Mouse (Mus musculus): ENCODE data around the gene Snrpa1.
"Not testable (repeated sequence)": the region's sequence is repeated elsewhere in the genome, so short reads cannot be mapped to it uniquely, and the experiment has no call there.

The Snrpa1 gene

GRCm38 (mm10) chr7:66058703-66059102, at the start of gene Snrpa1:
Gene Snrpa1 (plus strand): TSS chr7:66059003.
- no peak for ATAC-seq (ENCODE audit: low TSS enrichment)

DNA sequence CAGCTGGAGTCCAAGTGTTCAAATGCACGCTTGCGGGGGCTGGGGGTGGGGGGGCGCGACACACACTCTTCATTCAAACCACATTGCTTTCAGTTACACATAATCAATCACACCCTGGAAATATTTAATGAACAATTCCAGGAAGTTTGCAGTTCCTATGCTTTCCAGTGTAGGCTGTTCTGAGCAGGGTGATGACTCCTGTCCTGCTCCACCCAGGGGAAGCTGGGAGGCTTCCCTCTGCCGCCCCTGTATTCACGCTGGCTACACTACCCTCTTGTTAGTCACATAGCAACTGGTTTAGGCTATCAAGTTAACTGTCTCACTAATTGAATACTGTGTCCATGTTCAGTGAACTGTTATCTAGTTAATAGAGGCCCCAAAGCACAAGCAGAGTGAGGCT, 48.3 kb upstream of the Snrpa1 start:
- no peak for ATAC-seq (ENCODE audit: low TSS enrichment)

GRCm38 (mm10) chr7:66027747-66028146, 31.1 kb upstream of the Snrpa1 start:
- peak; percentile 70 for ATAC-seq (ENCODE audit: low TSS enrichment)

DNA sequence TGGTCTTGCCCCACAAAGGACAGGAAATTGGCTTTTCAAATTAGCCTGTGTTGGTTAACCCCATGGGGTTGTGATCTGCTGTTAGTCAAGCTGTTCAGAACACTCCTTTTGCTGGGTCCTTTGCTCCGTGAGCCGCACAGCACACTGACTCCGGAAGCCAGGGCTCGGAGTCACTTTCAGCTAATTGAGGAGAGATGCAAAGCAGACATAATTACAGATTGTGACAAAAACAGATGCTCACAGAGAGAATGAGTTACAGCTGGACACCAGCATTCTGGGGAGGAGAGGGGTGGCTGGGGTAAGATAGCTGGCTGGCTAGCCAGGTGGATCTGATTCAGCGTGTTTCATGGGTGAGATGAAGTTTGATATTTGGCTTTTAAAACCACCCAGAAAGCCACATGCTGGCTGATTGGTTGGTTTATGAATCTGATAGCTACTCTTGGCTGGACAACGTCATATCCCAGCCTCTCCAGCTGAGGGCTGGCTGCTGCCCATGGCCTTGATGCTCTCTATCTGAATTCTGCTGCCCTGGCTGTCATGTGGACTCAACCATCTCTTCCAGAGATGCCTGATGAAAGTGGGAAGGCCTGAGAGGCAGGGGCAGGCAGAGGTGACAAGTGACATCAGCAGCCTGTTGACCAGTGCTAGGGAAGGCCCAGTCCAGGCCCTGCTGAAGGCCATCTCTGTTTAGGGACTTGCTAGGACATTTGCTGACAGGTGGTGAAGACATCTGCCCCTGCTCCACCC, 29.9 kb upstream of the Snrpa1 start:
- no peak for ATAC-seq (ENCODE audit: low TSS enrichment)

DNA sequence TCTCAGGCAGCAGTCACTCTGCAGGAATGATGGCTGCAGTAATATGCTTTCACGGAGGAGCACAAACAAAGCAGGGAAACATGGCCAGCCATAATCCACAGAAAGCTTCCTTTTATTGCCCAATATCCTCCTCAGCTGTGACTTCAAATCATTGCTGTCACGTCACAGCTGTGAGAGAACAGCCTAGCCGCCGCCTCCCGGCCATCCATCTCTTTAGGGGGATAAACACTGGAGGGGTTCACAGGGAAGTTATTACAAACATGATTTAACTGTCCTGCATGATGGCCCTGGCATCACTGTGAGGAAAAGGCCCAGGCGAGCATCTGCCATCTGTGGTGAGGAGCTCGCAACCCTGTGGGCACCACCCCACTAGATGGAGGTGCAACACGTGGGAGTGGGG, 22.0 kb upstream of the Snrpa1 start:
- no peak for ATAC-seq (ENCODE audit: low TSS enrichment)

DNA sequence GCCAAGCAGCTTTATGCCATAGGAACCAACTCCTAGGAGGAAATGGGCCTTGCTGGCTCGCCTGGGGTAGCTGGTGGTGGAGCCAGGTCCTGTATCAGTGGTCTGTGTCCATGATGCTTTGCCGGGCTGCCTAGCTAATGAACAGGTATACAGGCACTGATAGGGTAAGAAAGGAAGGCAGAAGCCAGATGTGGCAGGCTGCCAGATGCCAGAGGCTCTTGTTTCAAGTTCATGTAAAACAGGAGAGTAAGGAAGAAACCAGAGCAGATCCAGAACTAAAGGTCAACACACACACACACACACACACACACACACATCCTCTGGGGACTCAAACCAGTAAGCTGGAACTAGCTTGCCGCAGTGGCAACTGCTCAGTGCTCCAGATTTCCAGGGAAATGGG, 20.5 kb upstream of the Snrpa1 start:
- no peak for ATAC-seq (ENCODE audit: low TSS enrichment)

DNA sequence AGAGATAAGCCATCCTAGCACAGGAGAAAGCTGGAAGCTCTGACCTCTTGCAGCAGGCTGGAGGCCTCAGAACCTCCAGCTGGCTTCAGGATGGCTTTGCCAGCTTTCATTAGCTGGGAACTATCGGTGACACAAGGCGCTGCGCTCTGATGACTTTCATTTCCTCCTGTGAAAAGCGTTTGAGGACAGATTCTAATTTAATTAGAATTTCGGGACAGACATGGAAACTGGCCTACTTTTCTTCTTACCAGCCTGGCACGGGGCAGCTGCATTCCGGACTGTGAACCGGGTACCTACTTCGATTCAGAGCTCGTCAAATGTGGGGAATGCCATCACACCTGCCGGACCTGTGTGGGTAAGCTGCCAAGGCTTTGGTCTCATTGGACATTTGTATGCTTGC, 20.1 kb upstream of the Snrpa1 start:
- ATAC-seq (ENCODE audit: low TSS enrichment) = no peak

GRCm38 (mm10) chr7:66040026-66040814, 18.6 kb upstream of the Snrpa1 start:
- no peak for ATAC-seq (ENCODE audit: low TSS enrichment)

DNA sequence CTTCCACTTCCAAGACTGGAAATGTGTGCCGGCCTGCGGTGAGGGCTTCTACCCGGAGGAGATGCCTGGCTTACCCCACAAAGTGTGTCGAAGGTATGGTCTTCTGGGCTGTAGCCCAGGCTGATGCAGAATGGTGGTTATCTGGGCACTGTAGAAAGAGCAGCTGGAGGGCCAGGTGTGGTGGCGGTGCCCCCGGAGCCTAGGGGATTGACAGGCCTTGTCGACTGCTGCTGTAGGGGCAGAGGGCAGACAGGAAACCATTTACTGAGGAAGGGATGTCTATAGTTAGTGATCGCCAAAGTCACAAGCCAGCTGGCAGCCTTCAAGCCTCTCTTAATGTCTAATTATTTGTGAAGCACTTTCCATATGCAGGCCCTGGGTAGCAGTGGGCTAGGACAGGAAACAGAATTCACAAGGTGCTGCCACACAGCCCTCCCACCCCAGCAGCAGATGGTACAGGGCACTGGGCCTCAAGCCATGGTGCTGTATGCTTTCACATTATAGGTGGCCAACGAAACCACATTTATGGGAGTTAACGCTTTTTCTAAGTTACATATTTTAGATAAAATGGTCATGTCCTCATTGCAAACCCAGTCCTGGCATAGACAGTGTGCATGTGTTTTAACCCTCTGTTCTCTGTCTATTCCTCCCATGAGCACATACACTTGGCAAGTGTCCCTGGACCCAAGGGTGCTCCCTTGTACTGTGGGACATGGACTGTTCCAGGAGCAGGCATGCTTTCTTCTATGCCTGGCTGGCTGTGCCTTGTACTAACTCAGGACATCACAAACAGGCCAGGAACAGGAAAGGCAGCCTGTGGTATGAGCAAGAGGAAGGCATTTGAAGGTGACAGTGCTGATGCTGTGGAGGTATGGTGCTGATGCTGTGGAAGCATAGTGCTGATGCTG, 15.0 kb upstream of the Snrpa1 start, which contains the start of gene Gm45213:
TSS of gene Gm45213 (plus strand) at position 51 of the 908 bp plus-strand sequence.
- ATAC-seq (ENCODE audit: low TSS enrichment) = no peak

DNA sequence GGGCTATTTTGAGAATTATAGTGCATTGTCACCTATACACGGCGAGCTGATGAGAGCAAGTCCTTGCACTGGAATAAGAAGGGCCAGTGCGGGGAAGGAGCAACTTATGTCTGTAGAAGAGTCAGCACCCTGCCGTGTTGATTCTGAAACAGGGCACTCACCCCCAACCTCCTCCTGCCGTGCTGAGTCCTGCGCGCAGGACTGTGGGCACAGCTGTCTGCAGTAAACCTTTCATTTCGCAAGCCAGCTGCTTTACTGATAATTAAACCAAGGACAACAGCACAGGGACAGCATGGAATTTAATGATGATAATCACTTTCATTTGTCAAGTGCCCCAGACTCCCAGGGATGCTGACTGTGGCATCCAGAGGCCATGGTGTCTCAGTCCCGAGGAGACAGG, 14.2 kb upstream of the Snrpa1 start:
- no peak for ATAC-seq (ENCODE audit: low TSS enrichment)

DNA sequence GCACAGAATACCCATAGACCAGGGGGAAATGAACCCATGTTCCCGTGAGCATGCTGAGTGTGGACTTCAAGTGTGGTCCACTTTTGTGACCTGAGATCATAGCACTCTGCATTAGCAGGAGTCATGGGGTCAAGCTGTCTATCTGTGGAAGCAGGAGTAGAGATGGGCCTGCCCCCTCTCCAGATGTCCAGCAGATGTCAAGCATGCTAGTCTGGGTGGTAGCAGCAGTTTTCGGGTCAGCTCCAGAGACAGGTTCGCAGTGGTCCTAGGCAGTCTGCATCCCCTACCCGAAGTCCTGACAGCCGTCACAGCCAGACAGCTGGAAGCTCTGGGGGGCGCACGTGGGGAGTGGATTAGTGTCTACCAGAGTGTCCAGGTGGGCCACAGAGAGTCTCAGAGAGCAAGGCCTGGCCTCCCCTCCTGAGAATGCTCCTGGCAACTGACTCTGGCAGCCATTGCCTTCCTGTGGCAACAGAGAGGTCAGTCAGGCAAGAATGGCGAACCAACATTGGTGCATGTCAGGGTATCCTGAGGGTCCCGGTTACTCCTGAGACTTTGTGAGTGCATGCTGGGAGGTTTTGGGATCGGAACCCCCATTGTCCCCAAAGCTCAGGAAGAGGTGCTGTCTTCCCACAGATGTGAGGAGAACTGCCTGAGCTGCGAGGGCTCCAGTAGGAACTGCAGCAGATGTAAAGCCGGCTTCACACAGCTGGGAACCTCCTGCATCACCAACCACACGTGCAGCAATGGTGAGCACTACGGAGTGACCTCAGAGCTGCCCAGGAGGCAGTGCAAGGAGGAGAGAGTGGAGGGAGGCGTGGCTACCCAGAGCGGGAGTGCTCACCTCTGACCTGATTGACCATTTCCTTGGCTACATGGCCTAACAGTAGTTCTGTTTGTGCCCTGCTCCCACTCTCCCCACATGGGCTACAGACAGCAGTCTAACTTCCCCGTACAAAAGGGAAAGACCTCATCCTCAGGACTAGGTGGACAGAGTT, 11.6 kb upstream of the Snrpa1 start:
- ATAC-seq (ENCODE audit: low TSS enrichment) = no peak

DNA sequence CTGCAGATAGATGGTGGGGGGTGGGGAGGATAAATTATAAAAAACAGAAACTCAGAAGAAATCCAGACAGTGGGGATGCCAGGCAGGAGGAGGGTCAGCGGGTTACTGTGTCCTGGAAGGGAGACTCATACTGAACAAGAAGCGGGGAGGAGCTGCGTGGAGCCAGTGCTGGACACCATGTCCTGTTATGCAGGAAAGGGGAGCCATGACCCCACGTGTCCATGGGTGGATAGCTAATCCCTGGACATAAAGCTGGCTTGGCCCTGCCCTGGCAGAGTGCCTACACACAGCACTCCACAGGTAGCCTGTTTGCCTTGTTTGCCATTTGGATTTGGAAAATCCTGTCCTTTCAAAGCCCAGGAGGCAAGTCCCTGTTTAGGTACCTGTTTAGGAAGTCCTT, 10.8 kb upstream of the Snrpa1 start:
- no peak for ATAC-seq (ENCODE audit: low TSS enrichment)

DNA sequence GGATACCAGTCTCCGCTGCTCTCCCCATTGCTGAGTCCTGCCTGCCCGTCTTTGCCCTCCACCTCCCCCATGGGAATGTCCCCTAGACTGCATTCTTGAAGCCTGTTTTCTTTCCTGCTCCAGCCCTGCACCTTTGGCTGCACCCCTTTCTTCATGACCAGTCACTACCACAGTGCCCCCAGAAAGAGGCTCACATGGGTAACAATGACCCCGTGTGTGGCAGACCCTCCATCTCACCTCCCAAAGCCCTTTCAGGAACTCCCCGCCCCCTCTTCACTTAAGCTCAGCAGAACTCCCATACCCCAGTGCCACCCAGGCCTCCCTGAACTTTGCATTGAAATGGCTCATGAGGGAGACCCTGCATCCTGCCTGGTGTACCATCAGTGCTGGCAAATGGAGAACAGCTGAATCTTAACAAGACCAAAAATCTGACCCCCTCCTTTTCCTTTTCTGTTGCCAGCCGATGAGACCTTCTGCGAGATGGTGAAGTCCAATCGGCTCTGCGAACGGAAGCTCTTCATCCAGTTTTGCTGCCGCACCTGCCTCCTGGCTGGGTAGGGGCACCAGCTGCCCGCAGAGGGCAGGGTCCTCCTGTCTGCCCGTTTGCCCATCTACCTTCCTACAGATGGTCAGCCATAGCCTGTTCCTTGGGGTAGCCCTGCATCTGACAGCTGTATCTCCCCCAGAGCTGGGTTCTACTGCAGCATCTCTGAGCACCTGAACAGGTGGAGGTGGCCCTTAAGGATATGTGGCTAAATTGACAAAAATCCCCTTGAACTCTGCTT, 10.2 kb upstream of the Snrpa1 start:
- ATAC-seq (ENCODE audit: low TSS enrichment) = no peak

- no peak for ATAC-seq (ENCODE audit: low TSS enrichment)
These were observed 4.8 kb upstream of the Snrpa1 start for GRCm38 (mm10) chr7:66053946-66054483.

- not testable (repeated sequence) for ATAC-seq (ENCODE audit: low TSS enrichment)
These were observed 3.4 kb upstream of the Snrpa1 start for GRCm38 (mm10) chr7:66055356-66055755.

DNA sequence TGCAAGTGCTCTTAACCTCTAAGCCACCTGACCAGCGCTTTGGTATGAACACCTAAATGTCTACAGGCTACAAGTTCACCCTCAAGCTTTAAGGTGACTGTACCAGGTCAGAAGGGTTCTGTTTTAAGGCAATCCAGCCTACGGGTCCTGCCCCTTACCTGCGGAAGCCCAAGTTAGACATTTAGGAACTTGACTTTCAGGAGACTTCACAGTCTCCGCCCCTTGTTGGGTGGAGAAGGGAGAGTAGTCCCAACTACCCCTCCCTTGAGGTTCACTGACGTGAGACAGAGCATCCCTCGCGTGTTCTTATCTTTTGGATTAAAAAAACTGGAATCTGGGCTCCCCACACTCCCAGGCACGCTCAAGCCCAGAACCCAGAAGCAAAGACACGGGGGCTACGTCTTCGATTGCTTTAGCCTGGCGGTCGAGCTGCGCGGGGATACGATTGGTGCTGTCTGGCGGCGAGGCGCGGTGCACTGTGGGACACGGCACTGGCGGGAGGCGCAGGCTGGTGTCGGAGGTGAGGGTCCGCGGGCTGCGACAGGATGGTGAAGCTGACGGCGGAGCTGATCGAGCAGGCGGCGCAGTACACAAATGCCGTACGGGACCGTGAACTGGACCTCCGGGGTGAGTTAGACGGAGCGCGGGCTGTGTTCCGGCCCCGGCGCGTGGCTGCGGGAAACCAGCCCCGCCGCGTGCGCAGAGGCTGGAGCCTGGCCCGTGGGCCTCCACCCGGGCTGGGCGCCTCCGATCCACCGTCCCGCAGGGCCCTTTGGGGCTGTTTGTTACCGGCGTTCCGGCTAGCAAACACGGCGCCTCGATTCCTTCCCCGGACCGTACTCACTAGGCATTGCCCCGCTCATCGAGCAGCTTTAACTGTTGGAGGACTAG, 1.5 kb downstream of the Snrpa1 start:
- peak; percentile 99 for ATAC-seq (ENCODE audit: low TSS enrichment)

GRCm38 (mm10) chr7:66061057-66061456, 2.3 kb downstream of the Snrpa1 start:
- ATAC-seq (ENCODE audit: low TSS enrichment) = no peak

DNA sequence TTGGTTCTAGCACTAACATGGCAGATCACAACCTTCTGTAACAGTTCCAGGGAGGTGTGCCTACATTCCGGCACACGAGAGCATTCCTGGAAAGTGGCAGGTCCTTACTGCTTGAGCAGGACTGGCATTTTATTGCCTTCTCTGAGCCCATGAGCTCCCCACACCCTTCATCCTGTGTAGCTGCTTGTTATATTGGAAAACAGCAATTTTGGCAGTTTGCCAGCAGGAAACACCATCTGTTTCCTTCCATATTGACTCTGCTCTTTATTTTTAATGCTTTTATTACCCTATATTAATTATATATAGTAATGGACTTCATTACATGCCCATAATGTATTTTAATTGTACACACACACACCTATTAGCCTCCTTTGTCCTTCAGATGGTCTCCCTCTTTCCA, 17.6 kb downstream of the Snrpa1 start:
- ATAC-seq (ENCODE audit: low TSS enrichment) = no peak

Data from frontal cortex, adult (tissue).